Mouse (Mus musculus) hindbrain, embryonic 13.5 days (tissue): ENCODE measurements around the gene Pcdh15. TPM values are rescaled to one million over a fixed set of nuclear protein-coding genes. Genes with fewer than 3 reads are reported as not detected.

ENCODE experiments used
- ATAC-seq: fragments of 200-750 bp; cut with Nextera tagmentation; 2 replicates; pipeline ENCODE4 v1.8.0; 2017; ENCODE audit warnings: moderate TSS enrichment; ENCODE audit not compliant: low FRiP score
- H3K27ac ChIP-seq: fragments of 300-500 bp; sonication (generic); 2 replicates; pipeline ENCODE4 v1.5.1; 2015; ENCODE audit warnings: inconsistent platforms, mild to moderate bottlenecking, moderate library complexity
- H3K27me3 ChIP-seq: fragments of 300-500 bp; sonication (generic); 2 replicates; pipeline ENCODE4 v1.6.1; 2015; ENCODE audit warnings: mild to moderate bottlenecking, inconsistent platforms
- H3K36me3 ChIP-seq: fragments of 300-500 bp; sonication (generic); 2 replicates; pipeline ENCODE4 v1.6.1; 2015; ENCODE audit warnings: mild to moderate bottlenecking, inconsistent platforms
- H3K4me1 ChIP-seq: fragments of 300-500 bp; sonication (generic); replicated peaks from 2 replicates; pipeline ENCODE4 v1.6.1; 2015; ENCODE audit warnings: inconsistent platforms
- H3K4me2 ChIP-seq: fragments of 300-500 bp; sonication (generic); 2 replicates; pipeline ENCODE4 v1.6.1; 2015; ENCODE audit warnings: inconsistent platforms, mild to moderate bottlenecking, moderate library complexity
- H3K4me3 ChIP-seq: fragments of 300-500 bp; sonication (generic); 2 replicates; pipeline ENCODE4 v1.5.1; 2015; ENCODE audit warnings: mild to moderate bottlenecking, inconsistent platforms
- H3K9ac ChIP-seq: fragments of 300-500 bp; sonication (generic); 2 replicates; pipeline ENCODE4 v1.6.1; 2015; ENCODE audit warnings: mild to moderate bottlenecking, inconsistent platforms
- H3K9me3 ChIP-seq: fragments of 300-500 bp; sonication (generic); 2 replicates; pipeline ENCODE4 v1.6.1; 2016; ENCODE audit warnings: inconsistent platforms
- WGBS: fragments of 180-500 bp; shearing (Covaris S2); methylation state at CpG from one replicate; pipeline ENCODE4 v1.1.7; 2015; 5-methylcytosine and 5-hydroxymethylcytosine counted together
- polyA plus RNA-seq: library from polyadenylated mRNA; unstranded; fragments of >200 nt; fragmentation: Nextera tagmentation; extraction: Ambion mirVana; gene quantifications from 2 replicates; pipeline ENCODE4 v1.2.1, GENCODE M21; 2015

The Pcdh15 gene
- polyA plus RNA-seq, 1 experiment from 2014 or later: 8.9 TPM

DNA sequence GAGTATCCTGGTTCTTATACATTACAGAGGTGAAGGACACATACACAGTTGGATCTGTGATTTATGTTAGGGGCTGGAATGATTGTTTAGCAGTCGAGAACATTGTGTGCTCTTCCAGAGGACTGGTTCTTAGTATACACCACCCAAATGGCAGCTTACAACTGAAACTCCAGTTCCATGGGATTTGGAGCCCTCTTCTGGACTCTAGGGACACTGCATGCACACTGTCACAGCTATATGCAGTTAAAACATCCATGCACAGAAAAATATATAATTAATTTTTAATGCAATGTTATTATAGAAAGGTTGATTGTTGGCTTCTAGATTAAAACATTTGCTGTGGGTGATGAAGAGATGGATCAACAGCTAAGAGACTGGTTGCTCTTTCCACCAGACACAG is 301.3 kb downstream of the Pcdh15 start:
- H3K9ac ChIP-seq: no peak overlapping the region
- no peaks in the 10 kb centered on the region for H3K9me3 ChIP-seq
- H3K4me2 ChIP-seq: no peak overlapping the region
- WGBS: 82% methylated on average over 1 of the region's 1 CpGs
- H3K27me3 ChIP-seq: no peaks in the 10 kb centered on the region
- no peaks in the 10 kb centered on the region for H3K4me1 ChIP-seq
- no peak overlapping the region for H3K27ac ChIP-seq
- H3K4me3 ChIP-seq: no peak overlapping the region
- ATAC-seq: no peak
- no peaks in the 10 kb centered on the region for H3K36me3 ChIP-seq

DNA sequence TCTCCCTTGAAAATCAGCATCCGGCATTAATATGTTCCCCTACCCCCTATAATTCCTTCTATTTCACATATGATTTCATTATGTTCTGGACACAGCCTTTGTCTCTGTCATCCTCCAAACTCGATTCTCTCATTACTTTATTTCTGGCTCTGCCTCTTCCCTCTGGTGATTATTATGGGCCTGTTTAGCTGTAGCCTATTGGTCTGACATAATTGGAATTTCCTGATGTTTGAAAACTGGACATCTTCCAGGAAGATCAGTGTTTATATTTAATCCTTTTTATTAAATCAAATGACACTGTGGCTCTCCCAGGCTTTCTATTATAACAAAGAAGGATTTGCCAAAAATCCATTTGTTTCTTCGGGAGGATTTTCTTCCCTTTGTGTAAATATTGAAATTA is 326.3 kb downstream of the Pcdh15 start:
- Histone ChIP-seq H3K36me3 (no peaks in the 10 kb centered on the region), H3K27me3 (no peaks in the 10 kb centered on the region), H3K9me3 (no peaks in the 10 kb centered on the region), H3K4me2 (no peak overlapping the region), H3K4me3 (no peak overlapping the region), H3K9ac (no peak overlapping the region), H3K4me1 (no peaks in the 10 kb centered on the region), H3K27ac (no peak overlapping the region)
- WGBS: 83% methylated on average over 3 of the region's 3 CpGs
- no peak for ATAC-seq

DNA sequence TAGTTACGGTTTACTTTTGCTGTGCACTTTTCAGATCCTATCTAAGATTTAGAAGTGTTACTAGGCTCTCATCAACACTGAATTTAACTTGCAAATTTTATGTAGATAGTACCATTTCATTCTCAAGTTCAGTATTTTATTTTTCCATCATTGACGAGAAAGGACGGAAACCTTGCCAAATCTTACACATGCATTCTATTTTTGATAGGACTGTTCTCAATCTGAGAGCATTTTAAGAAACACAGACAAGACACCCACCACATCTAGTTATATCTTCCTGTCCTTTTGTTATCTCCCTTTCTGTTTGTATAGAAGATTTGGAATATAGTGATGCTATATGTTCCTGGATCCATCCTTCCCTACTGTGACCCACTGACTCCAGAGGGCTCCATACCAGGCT is 332.2 kb downstream of the Pcdh15 start:
- H3K9me3 ChIP-seq: no peaks in the 10 kb centered on the region
- H3K27ac ChIP-seq: no peak overlapping the region
- H3K36me3 ChIP-seq: no peaks in the 10 kb centered on the region
- no peak overlapping the region for H3K4me2 ChIP-seq
- no peak for ATAC-seq
- H3K9ac ChIP-seq: no peak overlapping the region
- no peak overlapping the region for H3K4me3 ChIP-seq
- H3K27me3 ChIP-seq: no peaks in the 10 kb centered on the region
- no peaks in the 10 kb centered on the region for H3K4me1 ChIP-seq
- WGBS: 93% methylated on average over 3 of the region's 3 CpGs

DNA sequence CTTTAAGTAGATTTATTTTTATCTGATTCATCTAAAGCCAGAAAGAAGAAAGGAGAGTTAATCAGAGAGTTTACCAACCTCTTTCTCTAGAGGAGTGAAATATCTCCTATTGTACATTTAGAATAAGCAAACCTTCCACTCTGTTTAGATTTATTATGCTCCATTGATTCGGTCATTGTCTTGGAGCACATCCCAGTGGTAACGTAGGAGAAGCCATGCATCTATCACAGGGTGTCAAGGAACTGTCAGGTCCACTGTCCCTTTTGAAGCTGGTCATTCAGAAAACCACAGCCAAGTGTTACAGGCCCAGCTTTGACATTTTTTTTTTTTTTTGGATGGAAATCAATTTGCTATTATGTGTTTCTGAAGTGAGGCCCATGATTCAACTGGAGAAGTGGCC is 384.9 kb downstream of the Pcdh15 start:
- no peaks in the 10 kb centered on the region for H3K4me1 ChIP-seq
- no peak overlapping the region for H3K4me2 ChIP-seq
- 44% methylated on average over 2 of the region's 2 CpGs for WGBS
- no peaks in the 10 kb centered on the region for H3K27me3 ChIP-seq
- H3K9ac ChIP-seq: no peak overlapping the region
- H3K9me3 ChIP-seq: no peaks in the 10 kb centered on the region
- ATAC-seq: no peak
- no peaks in the 10 kb centered on the region for H3K36me3 ChIP-seq
- no peak overlapping the region for H3K27ac ChIP-seq
- H3K4me3 ChIP-seq: no peak overlapping the region

DNA sequence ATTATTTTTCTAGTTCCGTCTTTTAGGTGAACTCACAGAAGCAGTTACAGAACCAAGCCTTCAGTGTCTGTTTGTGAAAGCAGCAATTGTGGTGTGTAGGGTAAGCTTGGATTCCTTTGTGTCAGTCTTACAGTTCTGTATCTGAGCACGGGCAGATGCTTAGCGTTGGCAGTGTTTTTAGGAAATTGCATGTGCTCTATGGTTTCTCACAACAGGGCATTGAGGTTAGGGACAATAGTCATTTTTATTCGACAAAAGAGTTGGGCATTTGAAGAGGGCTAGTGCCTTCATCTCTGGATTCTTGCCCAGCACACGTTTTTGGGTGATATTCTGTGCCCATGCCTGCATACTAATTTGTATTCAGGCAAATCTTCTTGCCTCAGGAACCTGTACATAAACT is 392.5 kb downstream of the Pcdh15 start:
- Histone ChIP-seq H3K9me3 (no peaks in the 10 kb centered on the region), H3K27ac (no peak overlapping the region), H3K36me3 (no peaks in the 10 kb centered on the region), H3K27me3 (no peaks in the 10 kb centered on the region), H3K4me2 (no peak overlapping the region), H3K4me1 (no peaks in the 10 kb centered on the region), H3K9ac (no peak overlapping the region), H3K4me3 (no peak overlapping the region)
- 65% methylated on average over 5 of the region's 5 CpGs for WGBS
- ATAC-seq: no peak

DNA sequence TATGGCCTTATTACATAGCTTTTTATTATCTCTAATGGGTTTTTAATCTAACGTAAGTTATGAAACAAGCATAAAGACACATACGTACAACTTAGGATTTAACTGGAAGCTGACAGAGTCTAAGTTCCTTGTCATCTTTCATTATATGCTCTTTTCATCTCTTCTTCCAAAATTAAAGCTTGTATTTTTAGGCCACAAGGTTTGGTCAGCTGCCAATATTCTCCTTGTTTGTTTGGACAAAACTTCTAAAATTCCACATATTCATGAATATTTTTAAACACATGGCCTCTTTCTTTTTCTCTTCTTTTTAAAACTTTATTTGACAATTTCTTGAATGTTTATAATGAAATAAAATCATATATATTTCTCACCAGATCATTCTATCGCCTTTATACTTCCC is 415.7 kb downstream of the Pcdh15 start:
- Histone ChIP-seq H3K4me3 (no peak overlapping the region), H3K36me3 (no peaks in the 10 kb centered on the region), H3K27me3 (no peaks in the 10 kb centered on the region), H3K9ac (no peak overlapping the region), H3K4me1 (no peaks in the 10 kb centered on the region), H3K4me2 (no peak overlapping the region), H3K27ac (no peak overlapping the region), H3K9me3 (no peaks in the 10 kb centered on the region)
- no peak for ATAC-seq
- 90% methylated on average over 3 of the region's 3 CpGs for WGBS

DNA sequence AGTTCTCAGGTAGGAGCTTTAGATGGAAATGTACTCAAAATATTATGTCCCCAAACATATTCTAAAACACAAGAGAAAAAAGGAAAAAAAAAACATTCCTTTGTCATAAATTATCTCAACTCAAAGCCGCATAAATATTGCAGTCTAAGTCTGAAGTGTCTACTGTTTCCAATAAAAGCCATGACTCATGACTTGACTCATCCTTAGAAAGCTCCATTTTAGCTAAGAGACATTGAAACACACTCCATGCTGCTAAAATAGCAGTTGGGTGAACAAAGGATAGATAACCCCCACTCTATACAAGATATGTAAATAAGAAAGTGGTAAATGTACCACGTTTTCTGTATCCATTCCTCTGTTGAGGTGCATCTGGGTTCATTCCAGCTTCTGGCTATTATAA is 416.6 kb downstream of the Pcdh15 start:
- Histone ChIP-seq H3K27ac (no peak overlapping the region), H3K4me1 (no peaks in the 10 kb centered on the region), H3K9ac (no peak overlapping the region), H3K36me3 (no peaks in the 10 kb centered on the region), H3K4me3 (no peak overlapping the region), H3K27me3 (no peaks in the 10 kb centered on the region), H3K9me3 (no peaks in the 10 kb centered on the region), H3K4me2 (no peak overlapping the region)
- no peak for ATAC-seq
- WGBS: 73% methylated on average over 2 of the region's 2 CpGs

DNA sequence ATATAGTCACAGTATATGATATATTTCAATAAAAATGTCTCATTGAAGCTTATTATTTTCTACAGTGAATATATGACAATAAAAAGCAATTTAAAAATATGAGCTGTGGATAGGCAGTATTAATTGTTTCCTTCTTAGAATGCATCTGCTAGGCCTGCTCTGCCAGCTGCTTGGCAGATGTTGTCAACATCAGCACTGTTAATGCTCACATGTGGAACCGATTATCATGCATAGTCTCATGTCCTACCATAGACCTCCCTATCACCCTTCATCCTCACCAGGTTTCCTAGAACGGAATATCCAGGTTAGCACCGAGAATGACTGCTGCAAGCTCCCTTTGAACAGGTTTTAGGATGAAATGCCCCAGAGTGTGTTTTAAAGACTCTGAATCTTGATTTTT is 420.3 kb downstream of the Pcdh15 start:
- H3K27me3 ChIP-seq: no peaks in the 10 kb centered on the region
- H3K27ac ChIP-seq: no peak overlapping the region
- H3K9me3 ChIP-seq: no peaks in the 10 kb centered on the region
- 84% methylated on average over 3 of the region's 3 CpGs for WGBS
- no peak overlapping the region for H3K4me2 ChIP-seq
- no peaks in the 10 kb centered on the region for H3K4me1 ChIP-seq
- no peak overlapping the region for H3K4me3 ChIP-seq
- H3K36me3 ChIP-seq: no peaks in the 10 kb centered on the region
- no peak overlapping the region for H3K9ac ChIP-seq
- no peak for ATAC-seq

DNA sequence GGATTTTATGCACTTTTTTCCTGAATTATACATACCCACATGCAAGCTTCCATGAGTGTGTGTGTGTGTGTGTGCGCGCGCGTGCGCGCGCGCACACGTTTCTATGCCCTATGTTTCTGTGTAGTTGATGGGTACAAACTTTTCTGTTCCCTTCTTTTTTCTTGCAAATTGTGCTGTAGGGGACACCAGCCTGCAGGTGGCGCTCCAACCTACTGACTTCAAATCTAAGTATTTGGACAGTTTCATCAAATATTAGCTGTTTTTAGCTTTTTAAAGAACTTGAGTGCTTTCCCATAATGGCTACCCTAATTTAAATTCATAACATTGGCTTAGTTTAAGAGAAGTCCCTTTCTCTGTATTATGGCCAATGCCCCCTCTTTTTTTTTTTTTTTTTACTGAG is 453.7 kb downstream of the Pcdh15 start:
- H3K36me3 ChIP-seq: no peaks in the 10 kb centered on the region
- no peak overlapping the region for H3K4me2 ChIP-seq
- no peaks in the 10 kb centered on the region for H3K4me1 ChIP-seq
- H3K9ac ChIP-seq: no peak overlapping the region
- no peak overlapping the region for H3K27ac ChIP-seq
- H3K9me3 ChIP-seq: no peaks in the 10 kb centered on the region
- H3K4me3 ChIP-seq: no peak overlapping the region
- 94% methylated on average over 10 of the region's 10 CpGs for WGBS
- no peaks in the 10 kb centered on the region for H3K27me3 ChIP-seq
- ATAC-seq: no peak

DNA sequence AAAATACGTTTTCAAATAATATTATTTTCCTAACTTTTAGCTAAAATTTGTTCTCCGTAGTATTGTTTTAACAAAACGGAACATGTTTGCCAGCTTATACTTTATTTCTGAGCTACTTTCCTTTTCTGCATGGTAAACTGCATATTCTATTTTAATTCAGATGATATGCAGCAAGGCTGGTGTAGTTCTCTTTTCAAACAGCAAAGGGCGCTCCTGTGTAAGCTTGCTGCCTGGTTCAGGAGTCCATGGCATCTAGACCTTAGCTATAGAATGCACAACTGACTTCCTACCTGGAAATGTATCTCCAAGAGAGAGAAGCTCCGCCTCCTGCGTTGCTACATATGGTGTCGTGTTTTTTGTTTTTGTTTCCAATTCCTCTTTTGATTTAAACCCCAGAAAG is 465.1 kb downstream of the Pcdh15 start:
- Histone ChIP-seq H3K4me2 (no peak overlapping the region), H3K9me3 (no peaks in the 10 kb centered on the region), H3K27me3 (no peaks in the 10 kb centered on the region), H3K36me3 (no peaks in the 10 kb centered on the region), H3K27ac (no peak overlapping the region), H3K9ac (no peak overlapping the region), H3K4me3 (no peak overlapping the region), H3K4me1 (no peaks in the 10 kb centered on the region)
- WGBS: 77% methylated on average over 7 of the region's 7 CpGs
- ATAC-seq: no peak

DNA sequence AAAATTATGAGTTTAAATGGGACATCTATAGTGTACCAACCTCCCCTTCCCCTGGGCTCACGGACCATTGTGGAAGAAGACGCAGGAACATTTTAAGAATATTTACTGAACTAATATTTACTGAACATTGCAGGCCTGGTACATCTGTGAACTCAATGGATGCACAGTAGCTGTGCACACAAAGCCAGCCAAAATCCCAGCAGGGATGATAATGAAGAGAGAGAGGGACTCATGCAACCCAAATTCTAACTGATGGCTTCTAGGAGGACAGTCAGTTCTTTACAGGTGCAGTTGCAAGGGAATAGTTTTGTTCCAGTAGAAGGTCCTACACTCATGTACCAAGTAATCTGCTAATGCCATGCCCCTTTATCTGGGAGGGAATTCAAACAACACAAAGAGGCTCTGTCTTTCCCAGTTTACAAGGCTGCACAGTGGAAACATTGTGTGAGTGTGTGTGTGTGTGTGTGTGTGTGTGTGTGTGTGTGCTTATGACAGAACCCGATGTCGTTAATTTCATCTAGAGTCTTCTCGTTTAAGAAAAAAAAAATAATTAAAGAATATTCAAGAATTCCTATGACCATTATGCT is 475.7 kb downstream of the Pcdh15 start:
- no peaks in the 10 kb centered on the region for H3K9me3 ChIP-seq
- ATAC-seq: no peak
- WGBS: 89% methylated on average over 5 of the region's 5 CpGs
- no peak overlapping the region for H3K4me2 ChIP-seq
- H3K27ac ChIP-seq: no peak overlapping the region
- no peaks in the 10 kb centered on the region for H3K4me1 ChIP-seq
- H3K36me3 ChIP-seq: no peaks in the 10 kb centered on the region
- H3K9ac ChIP-seq: no peak overlapping the region
- no peaks in the 10 kb centered on the region for H3K27me3 ChIP-seq
- no peak overlapping the region for H3K4me3 ChIP-seq

DNA sequence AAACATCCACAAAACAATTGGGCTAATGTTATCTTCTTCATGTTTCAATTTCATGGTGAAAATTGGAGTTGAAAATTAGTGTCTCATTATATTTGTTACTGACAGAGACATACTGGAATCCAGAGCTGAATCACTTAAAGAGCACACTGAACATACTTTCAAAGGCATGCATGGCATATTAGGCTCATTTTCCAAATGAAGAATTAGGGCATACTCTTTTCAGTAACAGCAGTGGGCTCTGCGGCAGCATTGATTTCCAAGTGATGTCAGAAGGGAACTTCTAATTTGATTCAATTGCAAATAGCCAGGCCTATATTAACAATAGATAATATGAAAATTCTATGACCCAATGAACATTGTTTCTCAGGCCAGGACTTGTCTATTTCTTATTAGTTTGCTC is 568.4 kb downstream of the Pcdh15 start:
- Histone ChIP-seq H3K27ac (no peak overlapping the region), H3K4me3 (no peak overlapping the region), H3K27me3 (no peaks in the 10 kb centered on the region), H3K4me1 (no peaks in the 10 kb centered on the region), H3K36me3 (no peaks in the 10 kb centered on the region), H3K4me2 (no peak overlapping the region), H3K9me3 (no peaks in the 10 kb centered on the region), H3K9ac (no peak overlapping the region)
- WGBS: 65% methylated on average over 1 of the region's 1 CpGs
- no peak for ATAC-seq

DNA sequence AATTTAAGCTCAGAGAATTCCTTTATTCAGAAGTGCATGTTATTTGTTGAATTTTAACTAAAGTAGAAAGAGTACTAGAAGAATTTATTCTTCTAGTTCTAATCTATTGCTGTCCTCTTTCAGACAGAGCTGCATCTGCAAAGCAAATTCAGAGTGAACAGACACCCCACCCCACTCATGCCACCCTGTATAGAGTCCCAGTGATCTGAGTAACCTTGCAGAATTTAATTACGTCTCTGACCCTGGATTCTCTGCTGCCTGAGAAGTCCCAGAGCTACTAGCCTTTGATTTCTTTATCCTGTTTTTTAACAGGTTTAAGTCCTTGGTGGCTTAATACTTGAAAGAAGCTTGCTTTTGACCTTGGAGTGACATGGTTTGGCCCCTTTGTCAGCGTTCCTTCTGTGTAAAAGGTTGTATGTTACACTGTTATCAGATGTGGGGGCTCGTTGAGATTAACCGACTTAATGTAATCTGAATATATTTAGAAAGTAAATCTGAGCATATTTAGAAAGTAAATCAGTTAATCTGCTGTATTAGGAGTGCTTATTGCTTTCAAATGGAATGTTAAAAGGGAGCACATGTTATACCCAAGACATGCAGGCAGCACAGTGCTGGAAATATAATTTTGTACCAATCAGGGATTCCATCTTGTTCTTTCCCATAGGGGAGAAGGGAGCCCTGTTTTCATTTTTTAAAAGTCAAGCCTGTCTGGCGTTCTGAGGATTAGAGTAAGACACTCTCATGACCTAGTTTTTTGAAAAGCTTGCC is 601.6 kb downstream of the Pcdh15 start:
- Histone ChIP-seq H3K4me3 (no peak overlapping the region), H3K9me3 (no peaks in the 10 kb centered on the region), H3K4me2 (no peak overlapping the region), H3K27ac (no peak overlapping the region), H3K4me1 (no peaks in the 10 kb centered on the region), H3K9ac (no peak overlapping the region), H3K36me3 (no peaks in the 10 kb centered on the region), H3K27me3 (no peaks in the 10 kb centered on the region)
- 73% methylated on average over 5 of the region's 5 CpGs for WGBS
- ATAC-seq: no peak
